Mouse (Mus musculus) spleen, adult 2 months (tissue): ENCODE measurements around the gene Spats2l. TPM values are rescaled to one million over a fixed set of nuclear protein-coding genes. Genes with fewer than 3 reads are reported as not detected.

Experiments used
- DNase-seq, 2 experiments: peaks; one replicate each; pipeline versions ENCODE4 v3.0.0 to v3.0.0-alpha.2; 2012 to 2021; ENCODE audit warnings: low spot score in 2 of 2, low read depth in 1 of 2
- H3K27ac ChIP-seq: fragments of 200-500 bp; 2 replicates; pipeline ENCODE4 v1.5.1; 2012; ENCODE audit warnings: low read length, inconsistent platforms; ENCODE audit not compliant: insufficient read depth
- H3K27me3 ChIP-seq: fragments of 200-500 bp; 2 replicates; pipeline ENCODE4 v1.6.1; 2012; ENCODE audit warnings: mild to moderate bottlenecking, moderate library complexity, low read length, inconsistent platforms; ENCODE audit not compliant: control insufficient read depth, insufficient read depth
- H3K36me3 ChIP-seq: fragments of 200-500 bp; 2 replicates; pipeline ENCODE4 v1.6.1; 2012; ENCODE audit warnings: mild to moderate bottlenecking, low read length, inconsistent platforms; ENCODE audit not compliant: control insufficient read depth, insufficient read depth
- H3K4me1 ChIP-seq: fragments of 200-500 bp; 2 replicates; pipeline ENCODE4 v1.6.1; 2011; ENCODE audit warnings: inconsistent platforms; ENCODE audit not compliant: control insufficient read depth, insufficient read depth, insufficient read length
- H3K4me3 ChIP-seq: fragments of 200-500 bp; 2 replicates; pipeline ENCODE4 v1.5.1; 2011; ENCODE audit warnings: mild to moderate bottlenecking, inconsistent platforms; ENCODE audit not compliant: insufficient read depth, insufficient read length; ENCODE audit errors: extremely low read depth
- CTCF ChIP-seq: fragments of 200-500 bp; IDR thresholded peaks from 2 replicates; pipeline ENCODE4 v1.5.1; 2011; ENCODE audit warnings: mild to moderate bottlenecking, inconsistent platforms; ENCODE audit not compliant: insufficient read depth, insufficient read length, insufficient replicate concordance; ENCODE audit errors: extremely low read depth
- POLR2A ChIP-seq: fragments of 200-500 bp; IDR thresholded peaks from 2 replicates; pipeline ENCODE4 v1.6.1; 2011; ENCODE audit warnings: low read depth, low read length, inconsistent platforms
- WGBS: fragments of 180-500 bp; shearing (Covaris S2); methylation state at CpG from one replicate; pipeline ENCODE4 v1.1.7; 2018; 5-methylcytosine and 5-hydroxymethylcytosine counted together
- polyA plus RNA-seq: library from polyadenylated mRNA; depleted of rRNA; stranded (reverse); fragments of >200 nt; gene quantifications from 2 replicates; pipeline ENCODE4 v1.2.3, GENCODE M21; 2012

The Spats2l gene
- polyA plus RNA-seq, 1 experiment = 1.1 TPM

- H3K4me3 ChIP-seq = no peak overlapping the region
- 88% methylated on average over 5 of the region's 5 CpGs for WGBS
- peaks cover 4% of the 10 kb centered on the region; the same call in 1 of the 2 replicates for H3K4me1 ChIP-seq
- no peaks in the 10 kb centered on the region for H3K36me3 ChIP-seq
- DNase-seq = no peak
- peaks cover 12% of the 10 kb centered on the region for H3K27me3 ChIP-seq
- TF ChIP-seq POLR2A (no peak), CTCF (no peak)
- no peak overlapping the region for H3K27ac ChIP-seq
Observed at GRCm38 (mm10) chr1:57773326-57773725, 636 bp upstream of the Spats2l start.

GRCm38 (mm10) chr1:57774668-57775495 lies 920 bp downstream of the Spats2l start:
- Histone ChIP-seq H3K27ac (peak overlapping the region; percentile 50), H3K4me1 (peaks cover 4% of the 10 kb centered on the region; the same call in 1 of the 2 replicates), H3K4me3 (peak overlapping the region; percentile 44; the same call in 1 of the 2 replicates), H3K27me3 (peaks cover 12% of the 10 kb centered on the region), H3K36me3 (no peaks in the 10 kb centered on the region)
- peak in 1 of 2 experiments; percentile 25 for DNase-seq
- WGBS = 1% methylated on average over 93 of the region's 113 CpGs
- no peak for TF ChIP-seq POLR2A
- no peak for TF ChIP-seq CTCF

- H3K27me3 ChIP-seq = peaks cover 12% of the 10 kb centered on the region
- peak overlapping the region; percentile 44; the same call in 1 of the 2 replicates for H3K4me3 ChIP-seq
- H3K27ac ChIP-seq = peak overlapping the region; percentile 50; the same call in 1 of the 2 replicates
- H3K4me1 ChIP-seq = peaks cover 4% of the 10 kb centered on the region; the same call in 1 of the 2 replicates
- TF ChIP-seq CTCF = no peak
- H3K36me3 ChIP-seq = no peaks in the 10 kb centered on the region
- 2% methylated on average over 14 of the region's 14 CpGs for WGBS
- DNase-seq = no peak
Observed at GRCm38 (mm10) chr1:57775496-57775790, 1.5 kb downstream of the Spats2l start.

- no peak for TF ChIP-seq CTCF
- no peak for TF ChIP-seq POLR2A
- Histone ChIP-seq H3K27me3 (peaks cover 12% of the 10 kb centered on the region), H3K36me3 (no peaks in the 10 kb centered on the region), H3K4me1 (peaks cover 4% of the 10 kb centered on the region; the same call in 1 of the 2 replicates), H3K27ac (no peak overlapping the region), H3K4me3 (no peak overlapping the region)
- WGBS = 68% methylated on average over 5 of the region's 5 CpGs
- no peak for DNase-seq
Observed at GRCm38 (mm10) chr1:57776671-57777281, 2.8 kb downstream of the Spats2l start.

GRCm38 (mm10) chr1:57784300-57784699 lies 10.3 kb downstream of the Spats2l start:
- WGBS = 73% methylated on average over 4 of the region's 4 CpGs
- Histone ChIP-seq H3K36me3 (no peaks in the 10 kb centered on the region), H3K27me3 (no peaks in the 10 kb centered on the region)

GRCm38 (mm10) chr1:57789831-57790230 lies 15.9 kb downstream of the Spats2l start:
- DNase-seq = no peak
- Histone ChIP-seq H3K4me1 (no peaks in the 10 kb centered on the region), H3K27me3 (no peaks in the 10 kb centered on the region), H3K4me3 (no peak overlapping the region), H3K27ac (no peak overlapping the region), H3K36me3 (no peaks in the 10 kb centered on the region)
- no peak for TF ChIP-seq CTCF
- TF ChIP-seq POLR2A = no peak
- WGBS = 92% methylated on average over 5 of the region's 5 CpGs

More at GRCm38 (mm10) chr1:57784300-57784699, 10.3 kb downstream of the Spats2l start:
- Histone ChIP-seq H3K4me1 (no peaks in the 10 kb centered on the region), H3K4me3 (no peak overlapping the region), H3K27ac (no peak overlapping the region)
- TF ChIP-seq POLR2A (no peak), CTCF (no peak)
- DNase-seq = no peak

- no peak overlapping the region for H3K27ac ChIP-seq
- no peaks in the 10 kb centered on the region for H3K27me3 ChIP-seq
- H3K4me3 ChIP-seq = no peak overlapping the region
- H3K4me1 ChIP-seq = no peaks in the 10 kb centered on the region
- H3K36me3 ChIP-seq = no peaks in the 10 kb centered on the region
- 93% methylated on average over 4 of the region's 4 CpGs for WGBS
- TF ChIP-seq CTCF (no peak), POLR2A (no peak)
- no peak for DNase-seq
Observed at GRCm38 (mm10) chr1:57792212-57792611, 18.2 kb downstream of the Spats2l start.
